Mouse (Mus musculus) forebrain, postnatal 0 days (tissue): Measurements from ENCODE around the gene Mef2c. TPM values are rescaled to one million over a fixed set of nuclear protein-coding genes. Genes with fewer than 3 reads are reported as not detected.
A peak's percentile ranks its signal among the peaks of the same experiment; 100 is the strongest.

Source experiments
- ATAC-seq: fragments of 200-750 bp; cut with Nextera tagmentation; 2 replicates; pipeline ENCODE4 v1.8.0; 2017; ENCODE audit warnings: mild to moderate bottlenecking, moderate library complexity
- DNase-seq: peaks from one replicate; pipeline ENCODE4 v3.0.0-alpha.2; 2015
- H3K27ac ChIP-seq: fragments of 300-500 bp; sonication (generic); 2 replicates; pipeline ENCODE4 v1.5.1; 2014; ENCODE audit warnings: low read depth, mild to moderate bottlenecking, antibody characterized with exemption, low read length, moderate library complexity, mixed read lengths
- H3K27me3 ChIP-seq: fragments of 300-500 bp; sonication (generic); 2 replicates; pipeline ENCODE4 v1.6.1; 2014; ENCODE audit warnings: mild to moderate bottlenecking, low read length, mixed read lengths; ENCODE audit not compliant: insufficient read depth
- H3K36me3 ChIP-seq: fragments of 300-500 bp; sonication (generic); 2 replicates; pipeline ENCODE4 v1.6.1; 2014; ENCODE audit warnings: mild to moderate bottlenecking, moderate library complexity; ENCODE audit not compliant: insufficient read depth
- H3K4me1 ChIP-seq: fragments of 300-500 bp; sonication (generic); 2 replicates; pipeline ENCODE4 v1.6.1; 2014; ENCODE audit warnings: antibody characterized with exemption; ENCODE audit not compliant: insufficient read depth
- H3K4me2 ChIP-seq: fragments of 300-500 bp; sonication (generic); 2 replicates; pipeline ENCODE4 v1.6.1; 2014; ENCODE audit warnings: low read depth, mild to moderate bottlenecking, moderate library complexity
- H3K4me3 ChIP-seq: fragments of 300-500 bp; sonication (generic); 2 replicates; pipeline ENCODE4 v1.5.1; 2014; ENCODE audit warnings: low read depth, low read length, mixed read lengths
- H3K9ac ChIP-seq: fragments of 300-500 bp; sonication (generic); 2 replicates; pipeline ENCODE4 v1.6.1; 2014; ENCODE audit warnings: mild to moderate bottlenecking
- H3K9me3 ChIP-seq: fragments of 300-500 bp; sonication (generic); 2 replicates; pipeline ENCODE4 v1.6.1; 2016; ENCODE audit warnings: low read length
- CTCF ChIP-seq: sonication (generic); IDR thresholded peaks from 2 replicates; pipeline ENCODE4 v1.5.1; 2016; ENCODE audit warnings: antibody characterized with exemption, control low read depth, low read depth
- WGBS: fragments of 180-500 bp; shearing (Covaris S2); extraction: QIAGEN DNeasy Blood & Tissue Kit; methylation state at CpG from one replicate; pipeline ENCODE4 v1.1.7; 2014; 5-methylcytosine and 5-hydroxymethylcytosine counted together
- polyA plus RNA-seq: library from polyadenylated mRNA; unstranded; fragments of >200 nt; fragmentation: Nextera tagmentation; extraction: Ambion mirVana; gene quantifications from 2 replicates; pipeline ENCODE4 v1.2.1, GENCODE M21; 2015
- total RNA-seq: library from RNA; depleted of rRNA; stranded (reverse); fragments of >200 nt; gene quantifications from 2 replicates; pipeline ENCODE4 v1.2.3, GENCODE M21; 2014

Gene Mef2c
- total and polyA plus RNA-seq, 2 experiments from 2014 or later = 245 to 373 TPM

DNA sequence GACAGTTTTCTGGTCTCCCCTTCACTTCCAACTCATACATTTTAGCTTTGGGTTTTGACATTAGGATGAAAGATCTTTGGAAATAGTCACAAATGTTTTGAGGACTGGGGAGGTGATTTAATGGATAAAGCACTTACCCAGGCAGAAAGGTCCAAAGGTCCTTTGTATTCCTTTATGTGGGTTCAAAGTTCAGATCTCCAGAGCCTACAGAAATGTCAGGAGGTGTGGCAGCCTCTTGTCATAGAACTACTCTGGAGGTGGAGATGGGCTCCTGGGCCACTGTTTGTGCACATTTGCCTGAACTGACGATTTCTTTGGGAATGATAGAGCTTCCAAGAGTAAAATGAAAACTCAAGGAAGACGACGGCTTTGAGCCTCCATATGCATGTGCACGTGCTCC is 4.3 kb upstream of the Mef2c start:
- Histone ChIP-seq H3K9me3 (no peaks in the 10 kb centered on the region), H3K9ac (no peak overlapping the region), H3K27me3 (no peaks in the 10 kb centered on the region), H3K4me3 (no peak overlapping the region), H3K36me3 (no peaks in the 10 kb centered on the region), H3K4me2 (no peak overlapping the region), H3K4me1 (no peaks in the 10 kb centered on the region), H3K27ac (no peak overlapping the region)
- no peak for TF ChIP-seq CTCF
- ATAC-seq (no peak), DNase-seq (no peak)
- 80% methylated on average over 4 of the region's 4 CpGs for WGBS

GRCm38 (mm10) chr13:83507687-83508086 is 3.9 kb downstream of the Mef2c start:
- no peaks in the 10 kb centered on the region for H3K9me3 ChIP-seq
- H3K4me2 ChIP-seq = no peak overlapping the region
- no peak overlapping the region for H3K9ac ChIP-seq
- no peak overlapping the region for H3K4me3 ChIP-seq
- 91% methylated on average over 1 of the region's 1 CpGs for WGBS
- H3K36me3 ChIP-seq = no peaks in the 10 kb centered on the region
- DNase-seq = no peak
- ATAC-seq = no peak
- H3K27ac ChIP-seq = no peak overlapping the region
- no peaks in the 10 kb centered on the region for H3K27me3 ChIP-seq
- TF ChIP-seq CTCF = no peak
- H3K4me1 ChIP-seq = no peaks in the 10 kb centered on the region

GRCm38 (mm10) chr13:83515013-83515547 is 11.2 kb downstream of the Mef2c start:
- Histone ChIP-seq H3K36me3 (no peaks in the 10 kb centered on the region), H3K9ac (no peak overlapping the region), H3K27ac (no peak overlapping the region), H3K9me3 (no peaks in the 10 kb centered on the region), H3K4me2 (no peak overlapping the region), H3K4me1 (no peaks in the 10 kb centered on the region; the same call in 1 of the 2 replicates), H3K4me3 (no peak overlapping the region), H3K27me3 (no peaks in the 10 kb centered on the region)
- ATAC-seq (no peak), DNase-seq (no peak)
- TF ChIP-seq CTCF = no peak
- WGBS = 68% methylated on average over 4 of the region's 4 CpGs

DNA sequence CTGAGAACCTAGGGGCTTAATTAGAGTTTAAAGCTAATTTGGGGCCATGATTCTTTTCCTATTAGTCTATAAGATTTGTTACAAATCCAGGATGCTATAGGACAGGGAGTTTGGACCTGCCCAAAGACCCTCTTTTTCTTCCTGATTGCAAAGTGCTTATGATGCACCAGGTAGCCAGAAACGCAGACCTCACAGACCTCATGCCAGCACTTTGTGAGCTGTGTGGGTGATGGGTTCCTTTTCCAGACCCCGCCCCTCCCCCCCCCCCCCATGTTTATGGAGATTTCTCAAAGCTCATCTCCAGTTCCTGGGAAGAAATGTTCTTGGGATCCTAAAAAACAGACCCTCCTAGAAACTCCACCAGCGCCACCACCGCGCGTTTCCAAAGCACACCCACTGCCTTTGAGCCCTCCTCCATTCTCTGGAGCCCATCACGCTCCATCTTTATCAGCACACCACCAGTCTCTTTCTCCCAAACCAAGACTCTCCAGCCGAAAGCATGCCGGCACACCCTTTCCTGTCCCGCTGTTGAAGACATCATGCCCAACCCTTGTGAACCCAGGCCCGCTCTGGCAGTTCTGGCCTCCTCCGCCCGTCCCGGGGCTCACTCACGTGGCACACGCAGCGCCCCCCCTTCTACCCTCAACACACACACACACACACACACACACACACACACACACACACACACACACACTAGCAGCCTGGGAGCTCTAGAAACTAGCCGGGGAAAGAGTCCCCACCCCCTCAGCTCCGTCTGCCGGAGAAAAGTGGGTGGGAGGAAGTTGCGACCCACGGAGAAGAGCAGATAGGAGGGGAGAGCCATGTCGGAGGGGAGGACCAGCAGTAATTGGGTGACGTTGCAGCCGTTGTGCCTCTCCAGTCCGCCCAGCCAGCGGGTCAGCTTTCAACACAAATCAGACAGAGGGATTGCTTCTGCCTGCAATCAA is 14.1 kb downstream of the Mef2c start:
- no peaks in the 10 kb centered on the region for H3K9me3 ChIP-seq
- DNase-seq = peak; percentile 84
- H3K4me2 ChIP-seq = peak overlapping the region; percentile 55
- H3K4me1 ChIP-seq = no peaks in the 10 kb centered on the region; the same call in 1 of the 2 replicates
- H3K4me3 ChIP-seq = peak overlapping the region; percentile 43
- H3K36me3 ChIP-seq = no peaks in the 10 kb centered on the region
- peak overlapping the region; percentile 85 for H3K27ac ChIP-seq
- ATAC-seq = peak; percentile 93
- under 1% methylated on average over 27 of the region's 27 CpGs for WGBS
- no peaks in the 10 kb centered on the region for H3K27me3 ChIP-seq
- H3K9ac ChIP-seq = peak overlapping the region; percentile 70
- peak; percentile 31 for TF ChIP-seq CTCF

DNA sequence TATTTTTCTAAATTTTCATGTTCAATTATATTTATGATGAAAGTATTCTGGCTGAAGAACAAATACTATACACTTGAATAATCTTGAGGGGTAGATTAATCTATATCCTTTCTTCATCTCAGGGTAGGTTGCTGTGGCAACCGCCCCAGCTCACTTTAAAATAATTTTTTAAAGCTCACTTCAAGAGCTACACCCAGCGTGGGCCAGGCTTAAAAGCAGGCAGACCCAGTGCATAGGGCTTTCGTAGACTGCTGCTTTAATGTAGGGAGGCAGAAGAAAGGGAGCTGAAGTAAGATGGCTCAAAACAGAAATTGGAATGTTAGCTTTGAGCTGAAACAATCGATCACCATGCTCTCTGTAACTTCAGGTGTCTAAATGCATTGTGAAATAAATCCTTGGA is 17.0 kb downstream of the Mef2c start:
- Histone ChIP-seq H3K36me3 (no peaks in the 10 kb centered on the region), H3K27me3 (no peaks in the 10 kb centered on the region), H3K9me3 (no peaks in the 10 kb centered on the region), H3K4me2 (no peak overlapping the region), H3K9ac (no peak overlapping the region), H3K4me3 (no peak overlapping the region), H3K27ac (no peak overlapping the region), H3K4me1 (no peaks in the 10 kb centered on the region; the same call in 1 of the 2 replicates)
- ATAC-seq = no peak
- DNase-seq = no peak
- no peak for TF ChIP-seq CTCF
- 52% methylated on average over 4 of the region's 4 CpGs for WGBS

DNA sequence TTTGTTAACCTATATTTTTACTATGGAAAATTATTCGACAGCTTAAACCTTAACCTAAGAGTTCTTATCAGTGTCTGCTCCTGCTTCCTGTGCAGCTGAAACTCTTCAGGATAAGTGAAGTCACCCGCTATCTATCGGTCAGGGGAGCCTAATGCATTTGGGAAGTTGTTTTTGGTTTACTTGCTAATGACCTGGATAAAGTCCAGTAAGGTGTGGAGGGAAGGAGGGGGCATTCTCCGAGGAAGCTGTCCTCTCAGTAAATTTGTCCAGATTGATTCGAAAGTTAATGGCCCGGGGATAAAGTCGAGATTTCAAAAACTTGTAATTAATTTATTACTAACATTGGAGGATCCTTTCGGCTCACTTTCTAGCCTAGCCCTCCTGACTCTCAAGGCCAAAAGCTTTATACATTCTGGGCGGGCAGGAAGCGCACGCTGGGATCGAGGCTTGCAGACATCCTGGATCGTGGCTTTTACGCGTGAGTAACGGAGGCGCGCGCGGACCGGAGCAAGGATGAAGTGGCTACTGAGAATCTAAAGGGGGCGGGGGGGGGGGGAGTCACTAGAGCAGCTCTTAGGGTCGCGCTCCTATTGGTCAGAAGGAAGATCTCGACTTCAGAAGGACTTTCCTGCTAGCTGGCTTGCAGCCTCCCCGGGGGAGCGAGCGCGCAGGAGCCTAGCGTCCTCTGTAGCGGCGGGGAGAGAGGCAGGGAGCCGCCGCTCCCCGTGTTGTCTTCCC is 19.6 kb downstream of the Mef2c start:
- peak; percentile 59 for ATAC-seq
- peak; percentile 68 for DNase-seq
- Histone ChIP-seq H3K27ac (peak overlapping the region; percentile 92), H3K9me3 (no peaks in the 10 kb centered on the region), H3K4me3 (peak overlapping the region; percentile 66), H3K27me3 (no peaks in the 10 kb centered on the region), H3K4me2 (peak overlapping the region; percentile 73), H3K36me3 (no peaks in the 10 kb centered on the region), H3K9ac (peak overlapping the region; percentile 69), H3K4me1 (no peaks in the 10 kb centered on the region; the same call in 1 of the 2 replicates)
- no peak for TF ChIP-seq CTCF
- WGBS = 2% methylated on average over 34 of the region's 35 CpGs
